Mouse (Mus musculus) heart, postnatal 10 days (tissue): ENCODE data around the gene Stat6. TPM values are rescaled to one million over a fixed set of nuclear protein-coding genes. Genes with fewer than 3 reads are reported as not detected.

ENCODE experiments used
- DNase-seq, 2 experiments: peaks; one replicate each; pipeline ENCODE4 v3.0.0; 2021
- intact Hi-C: fragments of 180-260 bp; cut with DNase I; formaldehyde crosslinking; loops from one replicate; pipeline ENCODE4 v1.15.1; 2025
- total RNA-seq, 2 experiments: library from RNA; stranded (reverse); gene quantifications; 2 replicates each; pipeline ENCODE4 v1.2.3; 2021

The Stat6 gene
- total RNA-seq, 2 experiments from 2014 or later = 45.9 to 46.8 TPM

DNA sequence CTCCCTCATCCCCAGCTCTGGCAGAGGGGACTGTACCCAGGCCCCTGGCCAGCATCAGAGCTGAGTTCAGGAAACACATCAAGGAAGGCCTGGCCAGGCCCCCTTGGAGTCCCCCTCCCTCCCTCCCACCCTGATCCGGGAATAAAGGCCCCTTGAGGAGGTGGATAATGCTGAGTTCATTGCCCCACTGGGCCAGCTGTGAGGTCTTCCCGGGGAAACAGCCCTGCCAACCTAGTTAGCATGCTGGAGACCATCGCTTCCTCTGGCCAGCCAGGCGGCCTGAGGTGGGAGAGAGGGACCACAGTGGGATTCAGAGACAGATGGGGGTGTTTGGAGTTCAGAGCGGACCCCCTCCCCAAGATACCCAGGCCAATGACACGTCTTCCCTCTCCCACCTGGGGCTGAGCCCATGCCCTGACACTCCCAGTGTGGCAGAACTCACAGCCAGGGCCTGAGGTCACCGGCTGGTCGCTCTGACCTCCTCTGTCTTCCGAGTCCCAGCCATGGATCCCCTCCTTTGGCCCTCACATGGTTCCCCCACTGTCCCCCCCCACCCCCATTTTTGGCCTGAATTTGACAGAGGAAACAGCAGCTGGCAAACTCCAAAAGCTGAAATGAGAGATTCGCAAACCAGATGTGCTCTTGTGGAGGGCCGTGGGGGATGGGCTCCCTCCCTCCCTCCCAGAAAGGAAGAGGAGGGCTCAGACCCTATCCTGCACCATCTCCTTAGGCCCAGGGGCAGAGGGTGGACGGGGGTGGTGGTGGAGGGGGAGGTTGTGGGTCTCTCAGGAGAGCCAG, 28.4 kb upstream of the Stat6 start:
- intact Hi-C loops = no loop called here
- DNase-seq = peak in 1 of 2 experiments; percentile 39

DNA sequence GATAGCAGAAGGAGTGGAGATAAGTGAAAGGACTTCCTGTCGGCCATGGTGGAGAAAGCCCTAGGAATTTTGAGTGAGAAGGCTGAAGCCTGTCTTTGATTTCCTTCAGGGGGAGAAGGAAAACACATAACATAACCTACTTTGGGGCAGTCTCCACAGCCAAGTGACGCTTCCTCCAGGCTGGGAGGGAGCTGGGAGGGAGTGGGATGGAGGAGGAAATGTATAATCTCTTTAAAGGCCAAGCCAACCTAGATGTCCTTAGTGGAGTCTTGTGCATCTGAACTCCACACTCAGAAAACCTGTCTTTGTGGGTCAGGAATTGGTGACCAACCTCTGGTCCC, 27.8 kb upstream of the Stat6 start:
- intact Hi-C loops = no loop called here

DNA sequence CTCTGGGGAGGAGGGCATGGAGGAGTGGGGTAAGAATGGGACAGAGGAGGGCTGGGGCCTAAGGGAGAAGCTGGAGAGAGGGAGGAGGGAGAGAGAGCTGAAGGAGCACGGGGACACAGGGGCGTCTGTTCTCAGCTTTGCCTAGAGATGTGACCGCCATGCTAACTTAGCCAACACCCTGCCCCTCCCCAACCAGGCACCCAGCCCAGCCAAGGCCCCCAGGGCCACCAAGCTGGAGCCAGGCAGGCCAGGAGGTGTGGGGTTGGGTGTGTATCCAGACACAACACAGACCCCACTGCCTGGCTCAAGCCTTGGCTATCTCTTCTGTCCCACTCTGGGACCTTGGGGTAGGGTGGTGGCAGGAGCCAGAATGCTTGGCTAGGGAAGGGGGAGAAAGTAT, 27.2 kb upstream of the Stat6 start:
- DNase-seq = peak; percentile 74 to 77
- intact Hi-C loops = no loop called here

More for the DNA sequence above, 27.8 kb upstream of the Stat6 start:
- DNase-seq = peak in 1 of 2 experiments; percentile 32

DNA sequence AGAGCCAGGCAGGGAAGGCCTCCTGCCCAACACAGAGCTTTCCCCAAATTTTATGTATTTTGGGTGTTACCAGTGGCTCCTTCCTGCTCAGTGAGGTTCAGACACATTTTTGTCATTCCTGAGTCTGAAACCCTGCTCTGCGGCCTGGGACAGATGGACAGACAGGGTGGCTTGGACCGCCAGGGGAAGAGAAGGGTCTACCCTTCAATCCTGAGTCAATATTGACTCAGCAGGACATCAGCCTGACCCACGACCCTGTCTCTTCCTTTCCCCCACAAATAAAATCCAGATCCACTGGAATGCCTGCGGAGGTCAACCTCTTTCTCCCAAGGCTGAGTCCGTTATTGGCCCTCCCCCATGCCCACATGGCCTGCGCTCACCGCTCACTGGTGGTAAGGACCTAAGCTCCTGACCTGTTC, 26.5 kb upstream of the Stat6 start:
- no peak for DNase-seq
- intact Hi-C loops = loop anchor here (2.0 kb wide), 1 partner anchor 15 kb away; no protein-coding TSS in a partner anchor

DNA sequence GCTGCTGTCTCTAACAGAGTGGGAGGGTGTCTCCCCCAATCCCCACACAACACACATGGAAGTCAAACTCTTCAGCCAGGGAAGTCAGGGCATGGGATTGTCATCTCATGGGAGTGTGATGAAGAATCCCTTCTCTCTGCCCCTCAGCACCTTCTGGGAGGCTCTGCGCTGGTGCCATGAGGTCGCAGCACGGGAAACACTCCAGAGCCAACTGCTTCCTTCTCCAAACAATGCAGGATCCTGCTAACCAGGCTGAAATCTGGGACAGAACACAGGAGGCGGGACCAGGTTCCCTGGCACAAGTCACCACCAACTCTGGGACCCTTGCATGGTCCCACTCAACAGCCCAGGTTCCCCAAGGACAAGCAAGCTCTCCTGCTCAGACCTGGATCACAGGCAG, 25.5 kb upstream of the Stat6 start:
- DNase-seq = no peak
- intact Hi-C loops = loop anchor here (2.0 kb wide), 1 partner anchor 16 kb away; no protein-coding TSS in a partner anchor

DNA sequence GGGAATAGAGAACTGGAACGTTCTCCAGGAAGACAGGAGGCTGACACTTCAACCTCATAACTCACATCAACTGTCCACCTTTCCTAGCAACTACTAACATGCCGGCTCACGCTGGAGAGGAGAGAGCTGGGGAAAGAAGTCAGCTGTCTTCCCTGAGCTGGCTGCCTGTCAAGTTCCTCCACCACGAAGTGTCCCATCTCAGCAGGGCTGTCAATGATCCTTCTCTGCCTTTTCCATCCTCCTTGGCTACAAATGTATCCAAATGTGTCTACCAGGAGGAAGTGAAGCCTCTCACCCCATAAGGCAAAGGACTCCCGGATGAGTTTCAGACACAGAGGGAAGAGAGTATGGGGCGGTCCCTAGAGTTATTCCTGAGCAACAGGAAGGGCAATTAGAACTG, 24.6 kb upstream of the Stat6 start:
- DNase-seq = peak in 1 of 2 experiments; percentile 43

DNA sequence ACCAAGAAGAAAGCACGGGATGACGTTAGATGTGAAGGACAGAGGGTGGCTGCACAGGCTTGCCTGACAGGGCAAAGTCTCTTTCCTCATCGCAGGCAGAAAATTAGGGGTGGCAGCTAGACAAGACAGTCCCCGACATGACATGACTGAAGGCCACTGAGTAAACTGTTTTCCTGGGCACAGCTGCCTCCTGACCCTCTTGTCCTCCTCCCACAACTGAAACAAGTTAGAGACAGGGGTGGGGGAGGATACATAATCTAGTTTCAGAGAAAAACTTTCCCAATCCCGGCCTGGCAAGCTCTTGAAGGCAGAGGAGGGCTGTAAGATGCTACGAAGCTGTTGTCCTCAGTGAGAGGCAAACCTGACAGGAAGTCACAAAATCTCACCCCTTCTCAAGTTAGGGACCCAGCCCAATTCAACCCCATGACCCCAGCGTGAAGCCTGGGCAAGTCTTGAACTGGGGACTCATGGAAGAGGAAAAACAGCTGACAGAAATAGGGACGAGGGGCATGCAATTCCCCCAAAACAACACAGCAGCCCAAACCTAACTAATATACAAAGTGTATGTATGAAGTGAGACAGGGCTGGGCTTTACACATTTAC, 23.6 kb upstream of the Stat6 start:
- DNase-seq = peak in 1 of 2 experiments; percentile 33
- intact Hi-C loops = no loop called here

More for the DNA sequence above, 24.6 kb upstream of the Stat6 start:
- intact Hi-C loops = no loop called here

DNA sequence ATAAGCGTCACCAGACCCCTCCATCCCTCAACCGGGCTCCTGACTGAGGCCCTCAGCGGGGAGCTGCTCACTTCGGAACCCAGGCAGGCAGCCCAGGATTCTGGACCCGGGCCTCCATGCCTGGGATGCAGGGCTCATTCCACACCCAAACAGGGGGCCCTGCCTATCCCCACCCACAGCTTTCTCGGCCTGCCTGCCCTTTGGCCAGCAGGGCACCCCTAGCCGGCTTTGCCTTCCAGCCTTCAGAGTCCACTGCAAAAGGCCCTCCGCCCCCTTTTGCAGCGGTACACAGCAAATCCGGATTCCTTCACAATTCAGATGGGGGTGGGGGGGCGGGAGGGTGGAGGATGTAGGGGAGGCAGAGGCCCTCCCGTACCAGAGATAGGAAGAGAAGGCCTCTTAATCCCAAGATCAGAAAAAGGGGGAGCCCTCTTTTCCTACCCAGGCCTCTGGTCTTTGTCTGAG, 22.8 kb upstream of the Stat6 start:
- intact Hi-C loops = no loop called here
- peak in 1 of 2 experiments; percentile 32 for DNase-seq

DNA sequence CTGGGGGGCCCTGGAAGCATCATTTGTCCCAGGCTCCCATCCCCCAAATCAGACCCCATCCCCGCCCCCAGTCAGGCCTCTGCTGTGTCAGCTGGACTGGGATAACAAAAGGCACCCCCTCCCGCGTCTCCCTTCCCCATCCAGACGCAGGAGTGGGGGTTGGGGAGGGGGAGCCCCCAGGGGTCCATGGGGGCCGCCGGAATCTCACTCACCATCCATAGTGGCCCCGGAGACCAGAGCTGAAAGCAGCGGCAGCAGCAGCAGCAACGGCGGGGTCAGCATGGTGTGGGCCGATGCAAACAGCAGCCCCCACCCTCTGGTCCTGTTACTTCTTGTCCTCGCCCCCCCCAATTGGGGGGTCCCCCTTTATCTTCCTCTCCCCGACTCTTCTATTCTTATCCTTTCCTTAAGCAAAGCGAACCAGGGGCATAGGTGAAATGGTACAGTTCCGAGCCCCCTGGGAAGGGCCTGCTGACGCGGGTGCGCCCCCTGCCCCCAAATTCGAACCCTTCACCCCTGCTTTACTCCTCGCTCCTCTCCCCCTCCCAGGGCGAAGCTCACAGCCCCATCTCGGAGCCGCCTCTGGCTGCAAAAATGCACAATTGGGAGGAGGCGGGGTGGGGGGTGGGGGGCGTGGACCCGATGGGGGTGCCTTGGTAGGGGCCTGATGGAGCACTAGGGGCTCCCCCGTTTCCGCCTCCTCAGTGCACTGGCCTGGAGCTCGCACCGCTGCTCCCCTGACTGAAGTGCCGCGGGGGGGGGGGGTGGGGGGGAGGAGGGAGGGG, 22.2 kb upstream of the Stat6 start, which contains the start of gene Lrp1:
TSS of gene Lrp1 (minus strand) at position 743 of the 785 bp plus-strand sequence.
- intact Hi-C loops = no loop called here
- peak in 1 of 2 experiments; percentile 45 for DNase-seq

DNA sequence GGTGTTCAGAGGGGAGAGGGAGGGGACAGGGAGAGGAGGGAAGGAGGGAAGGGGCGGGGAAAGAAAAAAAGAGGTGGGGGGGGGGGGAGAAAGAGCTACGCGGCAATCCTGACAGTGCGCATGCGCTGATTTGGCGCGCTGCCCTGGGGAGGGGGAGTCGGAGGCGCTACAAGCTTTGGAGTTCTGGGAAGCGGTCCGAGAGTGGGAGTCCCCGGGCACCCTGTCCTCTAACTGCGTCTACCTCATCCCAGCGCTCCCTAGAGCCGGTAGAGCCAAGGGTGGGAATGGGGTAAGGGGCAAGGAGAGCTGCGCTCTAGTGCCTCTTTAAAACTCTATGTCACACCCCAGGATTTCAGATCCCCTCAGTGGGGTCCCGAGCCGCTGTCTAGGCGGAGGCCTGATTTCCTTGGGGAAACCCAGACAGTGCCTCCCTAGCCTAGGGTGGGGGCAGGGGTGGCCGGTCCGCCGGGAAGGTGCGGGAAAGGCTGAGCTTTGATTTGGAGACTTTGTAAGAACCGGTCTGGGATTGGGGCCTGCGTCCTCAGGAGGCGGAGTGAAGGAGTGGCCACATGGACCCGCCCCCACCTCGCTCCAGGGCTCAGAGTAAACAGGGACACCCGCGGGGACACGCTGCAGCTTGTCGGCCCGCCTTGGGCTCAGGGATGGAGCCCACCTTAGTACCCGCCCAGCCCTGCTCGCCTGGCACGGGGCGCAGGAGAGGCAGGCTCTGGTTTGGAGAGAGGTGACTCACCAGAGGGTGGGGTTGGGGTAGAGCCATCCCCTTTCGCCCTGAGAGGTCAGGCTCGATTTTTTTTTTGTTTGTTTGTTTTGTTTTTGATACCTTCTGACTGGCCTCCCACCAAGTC, 21.4 kb upstream of the Stat6 start:
- intact Hi-C loops = loop anchor here (1.0 to 2.0 kb wide), 2 partner anchors 45 to 52 kb away; no protein-coding TSS in a partner anchor
- peak; percentile 93 to 94 for DNase-seq

DNA sequence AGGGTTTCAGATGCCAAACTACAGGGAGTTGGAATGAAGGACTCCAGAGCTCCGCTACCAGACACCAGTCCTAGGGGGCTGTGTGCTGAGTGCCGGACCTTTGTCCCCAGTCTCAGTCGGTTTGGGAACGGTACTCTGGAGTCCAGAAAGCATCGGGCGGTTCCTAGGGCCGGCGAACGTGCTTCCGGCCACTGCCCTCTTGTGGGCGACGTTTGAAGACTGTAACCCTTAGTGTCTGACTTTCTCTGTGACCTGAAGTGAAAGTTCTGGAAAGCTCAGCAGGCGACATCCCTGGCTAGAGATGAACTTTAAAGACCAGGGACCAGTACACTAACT, 20.8 kb upstream of the Stat6 start:
- intact Hi-C loops = loop anchor here (1.0 to 2.0 kb wide), 2 partner anchors 45 to 53 kb away; no protein-coding TSS in a partner anchor
- peak; percentile 85 to 86 for DNase-seq

DNA sequence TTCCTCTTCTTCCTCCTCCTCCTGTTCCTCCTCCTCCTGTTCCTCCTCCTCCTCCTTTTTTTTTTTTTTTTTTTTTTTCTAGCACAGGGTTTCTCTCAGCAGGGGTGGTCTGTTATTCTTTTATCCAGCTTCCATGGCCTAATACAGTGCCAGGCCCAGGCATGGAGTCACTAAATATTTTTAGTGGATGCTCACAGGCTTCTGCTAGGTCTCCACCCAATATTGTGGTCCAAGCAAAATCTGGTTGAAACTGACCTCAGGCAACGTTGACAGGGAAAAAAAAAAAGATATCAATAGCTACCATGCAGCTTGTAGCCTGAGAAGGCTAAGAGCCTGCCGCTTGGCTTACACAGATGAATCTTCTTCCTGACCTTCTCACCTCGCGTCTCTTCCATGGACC, 20.1 kb upstream of the Stat6 start:
- intact Hi-C loops = loop anchor here (1.0 to 2.0 kb wide), 2 partner anchors 46 to 53 kb away; no protein-coding TSS in a partner anchor

DNA sequence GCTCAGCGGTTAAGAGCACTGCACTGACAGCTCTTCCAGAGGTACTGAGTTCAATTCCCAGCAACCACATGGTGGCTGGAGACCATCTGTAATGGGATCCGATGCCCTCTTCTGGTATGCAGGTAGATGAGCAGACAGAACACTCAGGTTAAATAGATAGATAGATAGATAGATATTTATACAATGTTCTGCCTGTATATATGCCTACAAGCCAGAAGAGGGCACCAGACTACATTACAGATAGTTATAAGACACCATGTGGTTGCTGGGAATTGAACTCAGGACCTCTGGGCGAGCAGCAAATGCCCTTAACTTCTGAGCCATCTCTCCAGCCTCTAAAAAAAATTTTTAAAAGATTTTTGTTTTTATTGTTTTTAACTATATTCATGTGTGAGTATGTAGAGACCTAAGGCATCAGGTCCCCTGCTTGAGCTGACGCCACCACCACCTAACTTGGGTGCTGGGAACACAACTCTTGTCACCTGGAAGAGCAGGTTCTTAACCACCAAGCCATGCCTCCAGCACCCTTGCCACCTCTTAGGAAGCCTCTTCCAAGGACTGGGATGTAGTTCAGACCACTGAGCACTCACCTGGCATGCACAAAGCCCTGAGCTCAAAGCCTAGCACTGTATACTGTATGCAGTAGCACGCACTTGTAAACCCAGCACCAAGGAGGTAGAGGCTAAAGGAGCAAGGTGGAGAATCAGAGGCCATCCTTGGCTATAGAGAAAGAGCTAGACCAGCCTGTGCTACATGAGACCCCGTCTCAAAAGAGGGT, 19.2 kb upstream of the Stat6 start:
- no peak for DNase-seq
- intact Hi-C loops = loop anchor here (2.0 kb wide), 1 partner anchor 47 kb away; no protein-coding TSS in a partner anchor

More for the DNA sequence above, 20.1 kb upstream of the Stat6 start:
- no peak for DNase-seq

DNA sequence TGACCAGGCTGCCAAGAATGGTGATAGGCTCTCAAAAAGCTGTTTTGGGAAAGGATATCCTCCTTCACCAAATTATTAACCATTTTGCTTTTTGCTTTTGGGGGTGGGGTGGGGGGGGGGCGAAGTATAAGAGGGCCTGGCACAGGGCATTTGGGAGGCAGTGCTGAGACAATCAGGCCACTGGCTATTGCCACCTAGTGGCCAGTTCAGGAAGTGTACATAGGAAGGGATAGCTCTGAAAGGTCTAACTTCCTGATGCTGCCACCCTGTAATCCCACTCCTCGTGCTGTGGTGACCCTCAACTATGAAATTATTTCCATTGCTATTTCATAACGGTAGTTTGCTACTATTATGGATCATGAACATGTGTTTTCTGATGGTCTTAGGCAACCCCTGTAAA, 16.4 kb upstream of the Stat6 start:
- intact Hi-C loops = no loop called here
- DNase-seq = no peak

DNA sequence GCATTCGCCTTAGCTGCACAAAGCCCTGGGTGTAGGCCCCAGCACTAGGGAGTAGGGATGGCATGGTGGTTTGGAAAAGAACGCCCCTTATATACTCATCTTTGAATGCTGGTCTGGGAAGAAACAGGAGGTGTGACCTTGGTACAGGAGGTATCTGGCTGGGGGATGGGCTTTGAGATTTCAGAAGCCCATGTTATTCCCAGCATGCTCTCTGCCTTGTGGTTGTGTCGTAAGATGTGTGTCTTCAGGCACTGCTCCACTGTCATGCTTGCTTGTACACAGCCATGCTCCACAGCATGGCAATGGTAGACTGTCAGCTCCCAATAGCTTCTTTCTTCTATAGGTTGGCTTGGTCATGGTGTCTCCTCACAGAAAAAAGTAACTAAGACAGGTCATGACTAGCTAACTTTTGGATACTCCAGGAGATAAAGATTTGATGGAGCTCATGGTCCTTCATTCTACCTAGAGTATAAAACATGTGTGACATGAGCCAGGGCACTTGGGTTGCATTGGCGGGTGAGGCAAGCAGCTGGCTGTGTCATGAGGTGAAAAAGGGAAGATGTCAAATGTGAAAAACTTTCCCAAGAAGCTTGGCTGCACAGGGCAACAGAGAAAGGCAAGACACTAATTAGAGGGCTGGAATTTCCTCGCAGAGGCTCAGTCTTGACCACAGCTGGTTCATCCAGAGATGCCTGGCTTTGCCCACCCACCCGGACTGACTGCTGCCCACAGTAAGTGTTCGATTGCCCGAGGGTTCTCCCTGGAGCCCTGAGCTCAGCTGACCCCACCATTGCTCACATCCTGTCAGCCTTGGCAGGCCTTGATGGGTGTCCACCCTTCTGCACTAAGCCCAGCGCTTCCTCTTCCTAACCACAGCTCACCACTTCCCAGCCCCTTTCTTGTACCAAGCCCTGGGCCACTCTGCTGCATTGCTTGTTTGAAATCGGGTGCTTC, 11.2 kb upstream of the Stat6 start:
- DNase-seq = peak; percentile 52 to 56
- intact Hi-C loops = no loop called here

DNA sequence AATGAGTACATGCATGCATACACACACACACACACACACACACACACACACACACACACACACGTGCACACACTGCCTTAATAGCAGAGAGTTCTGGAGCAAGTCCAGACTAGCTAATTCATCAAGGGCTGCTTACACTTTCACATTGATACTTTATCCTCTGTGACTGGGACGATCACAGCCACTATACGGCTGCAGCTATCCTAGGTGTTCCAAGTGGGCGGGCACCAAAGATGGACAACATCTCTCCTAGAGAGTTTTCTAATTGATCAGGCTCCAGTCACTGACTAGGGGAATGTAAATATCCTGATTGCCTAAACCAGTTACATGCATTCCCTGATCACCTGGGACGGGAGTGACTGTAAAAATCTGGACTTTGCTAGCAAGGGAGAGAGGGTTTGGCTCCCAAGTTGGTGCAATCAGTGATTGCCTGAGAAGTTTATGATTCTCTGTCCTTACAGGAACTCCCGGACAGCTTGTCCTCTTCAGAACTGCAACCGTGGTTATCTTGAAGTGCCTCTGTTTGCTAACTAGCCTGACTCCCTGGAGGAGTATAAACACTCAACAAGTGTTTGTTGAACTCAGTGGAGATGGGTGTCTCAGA, 10.0 kb upstream of the Stat6 start:
- DNase-seq = no peak
- intact Hi-C loops = no loop called here

DNA sequence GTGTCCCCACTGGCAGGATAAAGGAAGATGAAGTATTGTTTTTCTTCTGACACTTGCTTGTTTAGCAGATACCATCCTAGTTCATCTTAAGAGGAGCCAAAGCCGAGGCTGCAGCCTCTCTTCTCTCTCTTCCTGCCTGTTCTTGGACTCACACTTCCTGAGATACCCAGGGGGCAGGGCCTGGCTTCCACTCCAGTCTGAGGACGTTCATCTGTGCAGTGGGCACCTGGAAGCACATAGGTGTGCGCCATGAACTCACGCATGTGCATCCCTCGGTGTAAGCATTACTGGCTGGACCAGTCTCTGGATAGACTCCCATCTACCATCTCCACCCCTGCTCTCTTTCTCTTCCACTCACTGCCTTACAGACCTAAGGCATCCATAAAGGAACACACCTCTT, 2.4 kb upstream of the Stat6 start:
- intact Hi-C loops = loop anchor here (2.0 kb wide), 1 partner anchor 94 kb away; no protein-coding TSS in a partner anchor

More for the DNA sequence above, 2.4 kb upstream of the Stat6 start:
- DNase-seq = no peak
